Mouse (Mus musculus): ENCODE results near the gene Pik3r2. TPM values are rescaled to one million over a fixed set of nuclear protein-coding genes. Genes with fewer than 3 reads are reported as not detected.

The Pik3r2 gene
- polyA plus RNA-seq, 1 experiment from 2014 or later, result 30.1 TPM

- Histone ChIP-seq H3K4me2 (ENCODE audit: low read depth, low read length) (no peak overlapping the region), H3K36me3 (replicated peaks; ENCODE audit: control insufficient read depth, insufficient read depth, low read depth, low read length) (peaks cover 10% of the 10 kb centered on the region), H3K27me3 (ENCODE audit: control insufficient read depth, insufficient read depth, low read length) (no peaks in the 10 kb centered on the region), H3K9me3 (replicated peaks; ENCODE audit: control insufficient read depth, low read length) (no peaks in the 10 kb centered on the region), H3K4me3 (ENCODE audit: low read depth, low read length) (no peak overlapping the region), H3K27ac (replicated peaks; ENCODE audit: low read depth, low read length) (no peak overlapping the region), H3K9ac (replicated peaks; ENCODE audit: low read length) (no peak overlapping the region), H3K4me1 (ENCODE audit: control insufficient read depth, insufficient read depth, low read length) (peaks cover 3% of the 10 kb centered on the region)
- ATAC-seq (replicated peaks; ENCODE audit: insufficient number of reproducible peaks, low FRiP score, low TSS enrichment, low read depth) (no peak), DNase-seq (ENCODE audit: low spot score) (no peak)
- 67% methylated on average over 12 of the region's 12 CpGs for WGBS
Measured at GRCm38 (mm10) chr8:70769858-70770257, 6.7 kb downstream of the Pik3r2 start.

GRCm38 (mm10) chr8:70769359-70769758 is 7.2 kb downstream of the Pik3r2 start:
- ATAC-seq (replicated peaks; ENCODE audit: insufficient number of reproducible peaks, low FRiP score, low TSS enrichment, low read depth), result no peak; the same call in 1 of the 2 replicates
- Histone ChIP-seq H3K4me1 (ENCODE audit: control insufficient read depth, insufficient read depth, low read length) (peaks cover 3% of the 10 kb centered on the region), H3K4me2 (ENCODE audit: low read depth, low read length) (no peak overlapping the region), H3K4me3 (ENCODE audit: low read depth, low read length) (no peak overlapping the region), H3K36me3 (replicated peaks; ENCODE audit: control insufficient read depth, insufficient read depth, low read depth, low read length) (peaks cover 10% of the 10 kb centered on the region), H3K27ac (replicated peaks; ENCODE audit: low read depth, low read length) (no peak overlapping the region), H3K9me3 (replicated peaks; ENCODE audit: control insufficient read depth, low read length) (no peaks in the 10 kb centered on the region), H3K27me3 (ENCODE audit: control insufficient read depth, insufficient read depth, low read length) (no peaks in the 10 kb centered on the region), H3K9ac (replicated peaks; ENCODE audit: low read length) (no peak overlapping the region)
- 7% methylated on average over 26 of the region's 26 CpGs for WGBS
- DNase-seq (ENCODE audit: low spot score), result peak; percentile 98

GRCm38 (mm10) chr8:70768956-70769355 is 7.6 kb downstream of the Pik3r2 start:
- H3K27ac ChIP-seq (replicated peaks; ENCODE audit: low read depth, low read length), result no peak overlapping the region
- no peak overlapping the region for H3K9ac ChIP-seq (replicated peaks; ENCODE audit: low read length)
- H3K36me3 ChIP-seq (replicated peaks; ENCODE audit: control insufficient read depth, insufficient read depth, low read depth, low read length), result peaks cover 10% of the 10 kb centered on the region
- no peak for ATAC-seq (replicated peaks; ENCODE audit: insufficient number of reproducible peaks, low FRiP score, low TSS enrichment, low read depth)
- DNase-seq (ENCODE audit: low spot score), result no peak
- WGBS, result 84% methylated on average over 16 of the region's 16 CpGs
- H3K27me3 ChIP-seq (ENCODE audit: control insufficient read depth, insufficient read depth, low read length), result no peaks in the 10 kb centered on the region
- no peak overlapping the region for H3K4me2 ChIP-seq (ENCODE audit: low read depth, low read length)
- peaks cover 3% of the 10 kb centered on the region for H3K4me1 ChIP-seq (ENCODE audit: control insufficient read depth, insufficient read depth, low read length)
- no peak overlapping the region for H3K4me3 ChIP-seq (ENCODE audit: low read depth, low read length)
- no peaks in the 10 kb centered on the region for H3K9me3 ChIP-seq (replicated peaks; ENCODE audit: control insufficient read depth, low read length)

GRCm38 (mm10) chr8:70768231-70768776 is 8.2 kb downstream of the Pik3r2 start:
- Histone ChIP-seq H3K9me3 (replicated peaks; ENCODE audit: control insufficient read depth, low read length) (no peaks in the 10 kb centered on the region), H3K4me3 (ENCODE audit: low read depth, low read length) (no peak overlapping the region), H3K27me3 (ENCODE audit: control insufficient read depth, insufficient read depth, low read length) (no peaks in the 10 kb centered on the region), H3K27ac (replicated peaks; ENCODE audit: low read depth, low read length) (no peak overlapping the region), H3K36me3 (replicated peaks; ENCODE audit: control insufficient read depth, insufficient read depth, low read depth, low read length) (peaks cover 10% of the 10 kb centered on the region), H3K9ac (replicated peaks; ENCODE audit: low read length) (no peak overlapping the region), H3K4me1 (ENCODE audit: control insufficient read depth, insufficient read depth, low read length) (peaks cover 3% of the 10 kb centered on the region), H3K4me2 (ENCODE audit: low read depth, low read length) (no peak overlapping the region)
- DNase-seq (ENCODE audit: low spot score) (no peak), ATAC-seq (replicated peaks; ENCODE audit: insufficient number of reproducible peaks, low FRiP score, low TSS enrichment, low read depth) (0 out of 2 replicates have a peak, but pooled peaks have one; percentile 5)
- WGBS, result 94% methylated on average over 32 of the region's 32 CpGs

- WGBS, result 79% methylated on average over 6 of the region's 6 CpGs
- Histone ChIP-seq H3K27me3 (ENCODE audit: control insufficient read depth, insufficient read depth, low read length) (no peaks in the 10 kb centered on the region), H3K4me1 (ENCODE audit: control insufficient read depth, insufficient read depth, low read length) (peaks cover 3% of the 10 kb centered on the region), H3K9me3 (replicated peaks; ENCODE audit: control insufficient read depth, low read length) (no peaks in the 10 kb centered on the region), H3K9ac (replicated peaks; ENCODE audit: low read length) (no peak overlapping the region), H3K36me3 (replicated peaks; ENCODE audit: control insufficient read depth, insufficient read depth, low read depth, low read length) (peaks cover 10% of the 10 kb centered on the region), H3K4me3 (ENCODE audit: low read depth, low read length) (no peak overlapping the region), H3K4me2 (ENCODE audit: low read depth, low read length) (no peak overlapping the region), H3K27ac (replicated peaks; ENCODE audit: low read depth, low read length) (no peak overlapping the region)
- DNase-seq (ENCODE audit: low spot score), result no peak
- ATAC-seq (replicated peaks; ENCODE audit: insufficient number of reproducible peaks, low FRiP score, low TSS enrichment, low read depth), result no peak
Measured at GRCm38 (mm10) chr8:70767503-70767902, 9.0 kb downstream of the Pik3r2 start.

- WGBS, result 7% methylated on average over 20 of the region's 21 CpGs
- ATAC-seq (replicated peaks; ENCODE audit: insufficient number of reproducible peaks, low FRiP score, low TSS enrichment, low read depth) (peak; percentile 45), DNase-seq (ENCODE audit: low spot score) (peak; percentile 81)
Measured at GRCm38 (mm10) chr8:70766571-70767440, 9.7 kb downstream of the Pik3r2 start.

GRCm38 (mm10) chr8:70765838-70766570 is 10.5 kb downstream of the Pik3r2 start:
- ATAC-seq (replicated peaks; ENCODE audit: insufficient number of reproducible peaks, low FRiP score, low TSS enrichment, low read depth) (no peak), DNase-seq (ENCODE audit: low spot score) (peak; percentile 33)
- Histone ChIP-seq H3K4me2 (ENCODE audit: low read depth, low read length) (peak overlapping the region; percentile 78), H3K4me3 (ENCODE audit: low read depth, low read length) (peak overlapping the region; percentile 37), H3K27ac (replicated peaks; ENCODE audit: low read depth, low read length) (no peak overlapping the region), H3K9ac (replicated peaks; ENCODE audit: low read length) (peak overlapping the region; percentile 32), H3K4me1 (ENCODE audit: control insufficient read depth, insufficient read depth, low read length) (peaks cover 3% of the 10 kb centered on the region), H3K36me3 (replicated peaks; ENCODE audit: control insufficient read depth, insufficient read depth, low read depth, low read length) (peaks cover 10% of the 10 kb centered on the region), H3K27me3 (ENCODE audit: control insufficient read depth, insufficient read depth, low read length) (no peaks in the 10 kb centered on the region), H3K9me3 (replicated peaks; ENCODE audit: control insufficient read depth, low read length) (no peaks in the 10 kb centered on the region)
- WGBS, result 2% methylated on average over 34 of the region's 34 CpGs

More at GRCm38 (mm10) chr8:70766571-70767440, 9.7 kb downstream of the Pik3r2 start:
- peaks cover 10% of the 10 kb centered on the region for H3K36me3 ChIP-seq (replicated peaks; ENCODE audit: control insufficient read depth, insufficient read depth, low read depth, low read length)
- peaks cover 3% of the 10 kb centered on the region for H3K4me1 ChIP-seq (ENCODE audit: control insufficient read depth, insufficient read depth, low read length)
- H3K27me3 ChIP-seq (ENCODE audit: control insufficient read depth, insufficient read depth, low read length), result no peaks in the 10 kb centered on the region
- peak overlapping the region; percentile 78 for H3K4me2 ChIP-seq (ENCODE audit: low read depth, low read length)
- H3K27ac ChIP-seq (replicated peaks; ENCODE audit: low read depth, low read length), result no peak overlapping the region
- peak overlapping the region; percentile 37 for H3K4me3 ChIP-seq (ENCODE audit: low read depth, low read length)
- H3K9ac ChIP-seq (replicated peaks; ENCODE audit: low read length), result peak overlapping the region; percentile 32
- no peaks in the 10 kb centered on the region for H3K9me3 ChIP-seq (replicated peaks; ENCODE audit: control insufficient read depth, low read length)

All from embryonic facial prominence, embryonic 11.5 days (tissue).